Comparison of ENCODE assay signal across 9 mouse cellular contexts in the genomic region with DNA sequence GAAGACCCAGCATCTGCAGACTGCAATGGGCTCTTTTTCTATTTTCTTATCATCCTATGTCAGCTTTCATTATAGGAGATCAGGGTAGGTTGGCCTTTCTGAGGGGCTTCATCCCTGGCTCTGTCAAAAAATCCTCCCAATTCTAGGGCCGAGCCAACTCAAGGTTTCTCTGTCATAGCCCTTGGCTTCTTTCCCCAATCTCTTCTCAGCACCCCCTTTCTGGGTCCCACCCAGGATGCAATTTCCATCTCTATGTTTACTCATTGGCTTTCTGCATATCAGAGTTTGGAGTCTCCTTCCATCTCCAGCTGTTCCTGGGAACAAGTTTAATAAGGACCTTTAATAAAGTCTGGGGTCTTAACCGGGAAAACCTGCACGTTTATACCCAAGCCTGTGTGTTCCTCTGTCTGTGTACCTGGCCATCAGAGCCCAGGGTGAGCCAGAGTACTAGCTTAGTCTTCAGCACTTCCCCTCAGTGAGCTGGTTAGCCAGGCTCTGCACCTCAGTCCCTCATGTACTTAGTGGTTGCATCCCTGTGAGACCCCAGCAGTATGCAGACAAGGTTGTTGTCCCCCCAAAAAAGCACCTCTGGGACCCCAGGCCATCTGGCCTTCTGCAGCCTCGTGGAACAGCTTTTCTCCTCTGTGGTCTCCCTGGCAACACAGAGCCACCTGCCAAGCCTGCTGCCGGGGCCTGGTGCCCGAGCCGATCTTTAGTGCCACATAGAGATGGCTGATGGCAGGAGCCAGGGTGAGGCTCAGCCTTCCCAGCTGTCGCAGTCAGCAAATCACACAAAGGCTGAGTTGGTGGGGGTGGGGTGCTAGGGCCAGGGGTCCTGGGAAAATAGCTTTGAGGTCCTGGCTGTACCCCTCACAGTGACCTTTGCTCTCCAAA. TPM values are rescaled to one million over a fixed set of nuclear protein-coding genes. Genes with fewer than 3 reads are reported as not detected.
DNase-seq lines count a peak whose midpoint lies in the region; ATAC-seq and TF ChIP-seq lines count a peak whose summit lies in the region.
"Had no signal": no experiment of that assay in that cellular context is flagged by ENCODE, and none has a peak within 500 bp of the region (broad histone marks: within the 10 kb centered on the region; RNA-seq: fewer than 3 reads in every experiment).

No protein-coding gene starts in this region.

- peak; percentile 72 for ATAC-seq in midbrain, embryonic 12.5 days (ENCODE audit: low FRiP score, low read depth)

- H3K27me3 ChIP-seq in hindbrain, embryonic 10.5 days (ENCODE audit: insufficient read depth, poor library complexity, severe bottlenecking): no peaks in the 10 kb centered on the region
- no peaks in the 10 kb centered on the region for H3K27me3 ChIP-seq in midbrain, embryonic 12.5 days

- H3K4me1 ChIP-seq in hindbrain, embryonic 10.5 days (replicated peaks): peaks cover 46% of the 10 kb centered on the region
- peaks cover 27% of the 10 kb centered on the region for H3K4me1 ChIP-seq in midbrain, embryonic 12.5 days

- DNase-seq in brain, embryonic 14.5 days (ENCODE audit: low read depth): peak; percentile 92
- DNase-seq in cerebellum, adult 18-20 months: peak; percentile 63 to 68
- DNase-seq in hindbrain, embryonic 10.5 days (ENCODE audit: low spot score): peak; percentile 68
- DNase-seq in ovary, adult 18-20 months (ENCODE audit: low spot score): no peak
- DNase-seq in thymus, postnatal 4 days: no peak
- DNase-seq in adrenal gland, postnatal 25 days: no peak
- DNase-seq: gastrocnemius, adult 2 months; lung, embryonic 14.5 days had no signal

- no peak for TF ChIP-seq CTCF in brain, embryonic 14.5 days (IDR thresholded peaks at IDR 0.05; ENCODE audit: borderline replicate concordance, extremely low read depth, insufficient read depth, insufficient read length)

- H3K27ac ChIP-seq in hindbrain, embryonic 10.5 days: peak overlapping the region; percentile 81
- H3K27ac ChIP-seq in midbrain, embryonic 12.5 days (replicated peaks): peak overlapping the region; percentile 56
- H3K27ac ChIP-seq: gastrocnemius, adult 2 months had no signal

- no peak overlapping the region for H3K9ac ChIP-seq in midbrain, embryonic 12.5 days (replicated peaks)
- H3K9ac ChIP-seq: lung, embryonic 14.5 days had no signal

- TF ChIP-seq POLR2A in brain, embryonic 14.5 days (IDR thresholded peaks at IDR 0.05; ENCODE audit: borderline replicate concordance, extremely low read depth, insufficient read depth, insufficient read length, poor library complexity, severe bottlenecking): no peak

- WGBS in hindbrain, embryonic 10.5 days: 52% methylated on average over 8 of the region's 8 CpGs
- WGBS in midbrain, embryonic 12.5 days: 42% methylated on average over 8 of the region's 8 CpGs

- H3K4me3 ChIP-seq in hindbrain, embryonic 10.5 days: no peak overlapping the region
- no peak overlapping the region for H3K4me3 ChIP-seq in midbrain, embryonic 12.5 days
- H3K4me3 ChIP-seq: gastrocnemius, adult 2 months had no signal

- H3K9me3 ChIP-seq in hindbrain, embryonic 10.5 days: no peaks in the 10 kb centered on the region
- H3K9me3 ChIP-seq in midbrain, embryonic 12.5 days: no peaks in the 10 kb centered on the region

- H3K36me3 ChIP-seq in hindbrain, embryonic 10.5 days: no peaks in the 10 kb centered on the region
- H3K36me3 ChIP-seq in midbrain, embryonic 12.5 days: no peaks in the 10 kb centered on the region

- H3K4me2 ChIP-seq in midbrain, embryonic 12.5 days (replicated peaks): no peak overlapping the region
- H3K4me2 ChIP-seq: lung, embryonic 14.5 days had no signal

RNA-seq across cellular contexts. Expression of a gene that starts 16.3 kb away (rescaled TPM):
- polyA plus RNA-seq in brain, embryonic 14.5 days (2012; rRNA removed): 44.6 and 69.0 TPM in 2 replicates
- 31.4 and 32.4 TPM in 2 replicates for polyA plus RNA-seq in hindbrain, embryonic 10.5 days (2016; fragmentation: Nextera tagmentation; extraction: Ambion mirVana)
- 29.8 and 30.5 TPM in 2 replicates for polyA plus RNA-seq in midbrain, embryonic 12.5 days (2016; fragmentation: Nextera tagmentation; extraction: Ambion mirVana)
- 28.9 and 37.9 TPM in 2 replicates for total RNA-seq in adrenal gland, postnatal 25 days (2021)

RNA-seq across cellular contexts. Expression of a gene that starts 59.4 kb away (rescaled TPM):
- not detected in 2 replicates for polyA plus RNA-seq in brain, embryonic 14.5 days (2012; rRNA removed)
- not detected in 2 replicates for polyA plus RNA-seq in hindbrain, embryonic 10.5 days (2016; fragmentation: Nextera tagmentation; extraction: Ambion mirVana)
- polyA plus RNA-seq in midbrain, embryonic 12.5 days (2016; fragmentation: Nextera tagmentation; extraction: Ambion mirVana): not detected in 2 replicates
- total RNA-seq in adrenal gland, postnatal 25 days (2021): not detected in 2 replicates
- total RNA-seq: gastrocnemius, adult 2 months had no signal
- polyA plus RNA-seq: lung, embryonic 14.5 days had no signal

Comparison
In these comparisons a context has a peak if more than half of its experiments do, and no peak if none do; other contexts are left out.
1. DNase-seq: peak in brain, embryonic 14.5 days (single experiment), cerebellum, adult 18-20 months (2 of 2) and hindbrain, embryonic 10.5 days (single experiment); none in ovary, adult 18-20 months (single experiment), thymus, postnatal 4 days (single experiment) and adrenal gland, postnatal 25 days (single experiment).